18 mouse cellular contexts compared by ENCODE assay signal in genomic region chr12:110786243-110786642, GRCm38 (mm10). TPM values are rescaled to one million over a fixed set of nuclear protein-coding genes. Genes with fewer than 3 reads are reported as not detected.
DNase-seq lines count a peak whose midpoint lies in the region; ATAC-seq and TF ChIP-seq lines count a peak whose summit lies in the region.
"Had no signal": no experiment of that assay in that cellular context is flagged by ENCODE, and none has a peak within 500 bp of the region (broad histone marks: within the 10 kb centered on the region; RNA-seq: fewer than 3 reads in every experiment).

No protein-coding gene starts in this region.

- peak; percentile 73 for ATAC-seq in frontal cortex, adult (ENCODE audit: low TSS enrichment)
- ATAC-seq: Patski had no signal

- intact Hi-C loops in left cerebral cortex, adult 2 months (cut with DNase I) = no loop called here

- DNase-seq in frontal cortex, postnatal 36 days (ENCODE audit: low spot score in 2 of 2) = no peak
- no peak for DNase-seq in left cerebral cortex, adult 2 months (ENCODE audit: extremely low spot score in 1 of 2, low spot score in 2 of 2)
- DNase-seq in left cerebral cortex, adult 11 months (ENCODE audit: low spot score) = no peak
- peak; percentile 84 for DNase-seq in cerebellum, adult 11-12 months
- DNase-seq in cerebellum, postnatal 36 days = peak; percentile 70 to 73
- DNase-seq in urinary bladder, adult 2 months (ENCODE audit: low spot score) = no peak
- DNase-seq in right cerebral cortex, postnatal 25 days = no peak
- DNase-seq: kidney, adult 11 months; kidney, postnatal 14 days; lung, postnatal 4 days had no signal

- 0 out of 2 replicates have a peak overlapping the region, but pooled peaks have one; percentile 41 for H3K27ac ChIP-seq in left cerebral cortex, adult 2 months
- H3K27ac ChIP-seq: embryonic facial prominence, embryonic 15.5 days; forebrain, embryonic 12.5 days; hindbrain, embryonic 13.5 days; limb, embryonic 12.5 days; liver, embryonic 14.5 days; midbrain, embryonic 12.5 days had no signal

- no peak overlapping the region for H3K4me3 ChIP-seq in left cerebral cortex, adult 2 months
- H3K4me3 ChIP-seq: embryonic facial prominence, embryonic 15.5 days; forebrain, embryonic 12.5 days; hindbrain, embryonic 13.5 days; limb, embryonic 12.5 days; midbrain, embryonic 12.5 days had no signal

- TF ChIP-seq CTCF in left cerebral cortex, adult 2 months (IDR thresholded peaks at IDR 0.05) = no peak

RNA-seq across cellular contexts. Expression of gene Wdr20, which starts 48.5 kb away (rescaled TPM):
- total RNA-seq in left cerebral cortex, adult 2 months (2021) = 10 to 100 TPM; 41.1 to 45.4 TPM
- 26.5 and 31.2 TPM in 2 replicates for polyA plus RNA-seq in urinary bladder, adult 2 months (2012; rRNA removed)

RNA-seq across cellular contexts. Expression of gene Mok, which starts 54.5 kb away (rescaled TPM):
- 10 to 100 TPM; 13.0 to 13.3 TPM for total RNA-seq in left cerebral cortex, adult 2 months (2021)
- 1.1 and 1.2 TPM in 2 replicates for polyA plus RNA-seq in urinary bladder, adult 2 months (2012; rRNA removed)

Comparison
In these comparisons a context has a peak if more than half of its experiments do, and no peak if none do; other contexts are left out.
1. DNase-seq: peak in cerebellum, adult 11-12 months (single experiment) and cerebellum, postnatal 36 days (2 of 2); none in frontal cortex, postnatal 36 days (0 of 2), left cerebral cortex, adult 2 months (0 of 2), left cerebral cortex, adult 11 months (single experiment), urinary bladder, adult 2 months (single experiment) and right cerebral cortex, postnatal 25 days (single experiment).